Mouse (Mus musculus): ENCODE measurements at regions not wholly inside any gene's neighbourhood (a gene's known extent, or its start where the extent isn't known, plus 50 kb on each side); places are given as distances from the start of the nearest gene placed in this dataset.
"Not testable (repeated sequence)": the region's sequence is repeated elsewhere in the genome, so short reads cannot be mapped to it uniquely, and the experiment has no call there.

- no peak overlapping the region for H3K4me2 ChIP-seq (ENCODE audit: low read depth)
- ATAC-seq (ENCODE audit: insufficient read depth, low FRiP score, low TSS enrichment) (no peak), DNase-seq (ENCODE audit: low spot score) (no peak)
- no peak overlapping the region for H3K27ac ChIP-seq (ENCODE audit: low read depth, low read length)
- H3K4me1 ChIP-seq (ENCODE audit: control insufficient read depth, insufficient read depth, low read length) = no peaks in the 10 kb centered on the region
- no peaks in the 10 kb centered on the region for H3K27me3 ChIP-seq (ENCODE audit: control insufficient read depth, insufficient read depth, low read length)
- 70% methylated on average over 1 of the region's 1 CpGs for WGBS
- H3K36me3 ChIP-seq (ENCODE audit: control insufficient read depth, insufficient read depth, low read length) = no peaks in the 10 kb centered on the region
- no peak overlapping the region for H3K4me3 ChIP-seq (ENCODE audit: low read depth, low read length)
- H3K9me3 ChIP-seq (ENCODE audit: control insufficient read depth, low read length) = no peaks in the 10 kb centered on the region
- H3K9ac ChIP-seq (ENCODE audit: low read length) = no peak overlapping the region
Measured at GRCm38 (mm10) chr7:138714731-138715130, 131.1 kb upstream of the Ppp2r2d start.

- no peak overlapping the region for H3K9ac ChIP-seq (ENCODE audit: low read length)
- H3K27me3 ChIP-seq (ENCODE audit: control insufficient read depth, insufficient read depth, low read length) = no peaks in the 10 kb centered on the region
- no peak overlapping the region for H3K27ac ChIP-seq (ENCODE audit: low read depth, low read length)
- DNase-seq (ENCODE audit: low spot score) (no peak), ATAC-seq (ENCODE audit: insufficient read depth, low FRiP score, low TSS enrichment) (no peak)
- H3K4me2 ChIP-seq (ENCODE audit: low read depth) = no peak overlapping the region
- H3K9me3 ChIP-seq (ENCODE audit: control insufficient read depth, low read length) = no peaks in the 10 kb centered on the region
- WGBS = 83% methylated on average over 6 of the region's 6 CpGs
- H3K4me1 ChIP-seq (ENCODE audit: control insufficient read depth, insufficient read depth, low read length) = no peaks in the 10 kb centered on the region
- H3K36me3 ChIP-seq (ENCODE audit: control insufficient read depth, insufficient read depth, low read length) = no peaks in the 10 kb centered on the region
- H3K4me3 ChIP-seq (ENCODE audit: low read depth, low read length) = no peak overlapping the region
Measured at GRCm38 (mm10) chr7:138708373-138708772, 137.5 kb upstream of the Ppp2r2d start.

- H3K27ac ChIP-seq (ENCODE audit: low read depth, low read length); H3K9ac ChIP-seq (ENCODE audit: low read length); H3K27me3 ChIP-seq (ENCODE audit: control insufficient read depth, insufficient read depth, low read length); DNase-seq (ENCODE audit: low spot score); H3K9me3 ChIP-seq (ENCODE audit: control insufficient read depth, low read length); H3K36me3 ChIP-seq (ENCODE audit: control insufficient read depth, insufficient read depth, low read length); H3K4me3 ChIP-seq (ENCODE audit: low read depth, low read length); H3K4me2 ChIP-seq (ENCODE audit: low read depth); H3K4me1 ChIP-seq (ENCODE audit: control insufficient read depth, insufficient read depth, low read length); ATAC-seq (ENCODE audit: insufficient read depth, low FRiP score, low TSS enrichment): not testable (repeated sequence)
- 85% methylated on average over 1 of the region's 1 CpGs for WGBS
Measured at GRCm38 (mm10) chr7:138699599-138699998, 146.3 kb upstream of the Ppp2r2d start.

- ATAC-seq (ENCODE audit: insufficient read depth, low FRiP score, low TSS enrichment) (no peak), DNase-seq (ENCODE audit: low spot score) (no peak)
- Histone ChIP-seq H3K27ac (ENCODE audit: low read depth, low read length) (no peak overlapping the region), H3K27me3 (ENCODE audit: control insufficient read depth, insufficient read depth, low read length) (no peaks in the 10 kb centered on the region), H3K36me3 (ENCODE audit: control insufficient read depth, insufficient read depth, low read length) (no peaks in the 10 kb centered on the region), H3K4me2 (ENCODE audit: low read depth) (no peak overlapping the region), H3K9me3 (ENCODE audit: control insufficient read depth, low read length) (no peaks in the 10 kb centered on the region), H3K9ac (ENCODE audit: low read length) (no peak overlapping the region), H3K4me3 (ENCODE audit: low read depth, low read length) (no peak overlapping the region), H3K4me1 (ENCODE audit: control insufficient read depth, insufficient read depth, low read length) (no peaks in the 10 kb centered on the region)
- 77% methylated on average over 7 of the region's 7 CpGs for WGBS
Measured at GRCm38 (mm10) chr7:138682161-138682560, 163.7 kb upstream of the Ppp2r2d start.

- H3K9ac ChIP-seq (ENCODE audit: low read length) = no peak overlapping the region
- WGBS = 87% methylated on average over 5 of the region's 5 CpGs
- no peak for ATAC-seq (ENCODE audit: insufficient read depth, low FRiP score, low TSS enrichment)
Measured at GRCm38 (mm10) chr7:138680530-138680929, 165.3 kb upstream of the Ppp2r2d start.

GRCm38 (mm10) chr7:138679575-138679974 lies 166.3 kb upstream of the Ppp2r2d start:
- H3K27me3 ChIP-seq (ENCODE audit: control insufficient read depth, insufficient read depth, low read length) = no peaks in the 10 kb centered on the region
- H3K9ac ChIP-seq (ENCODE audit: low read length) = no peak overlapping the region
- no peaks in the 10 kb centered on the region for H3K4me1 ChIP-seq (ENCODE audit: control insufficient read depth, insufficient read depth, low read length)
- no peaks in the 10 kb centered on the region for H3K36me3 ChIP-seq (ENCODE audit: control insufficient read depth, insufficient read depth, low read length)
- no peak overlapping the region for H3K27ac ChIP-seq (ENCODE audit: low read depth, low read length)
- ATAC-seq (ENCODE audit: insufficient read depth, low FRiP score, low TSS enrichment) = no peak
- 87% methylated on average over 2 of the region's 2 CpGs for WGBS
- DNase-seq (ENCODE audit: low spot score) = no peak
- no peak overlapping the region for H3K4me3 ChIP-seq (ENCODE audit: low read depth, low read length)
- H3K9me3 ChIP-seq (ENCODE audit: control insufficient read depth, low read length) = no peaks in the 10 kb centered on the region
- H3K4me2 ChIP-seq (ENCODE audit: low read depth) = no peak overlapping the region

More at GRCm38 (mm10) chr7:138680530-138680929, 165.3 kb upstream of the Ppp2r2d start:
- no peaks in the 10 kb centered on the region for H3K4me1 ChIP-seq (ENCODE audit: control insufficient read depth, insufficient read depth, low read length)
- no peaks in the 10 kb centered on the region for H3K36me3 ChIP-seq (ENCODE audit: control insufficient read depth, insufficient read depth, low read length)
- no peak for DNase-seq (ENCODE audit: low spot score)
- H3K4me3 ChIP-seq (ENCODE audit: low read depth, low read length) = no peak overlapping the region
- no peak overlapping the region for H3K4me2 ChIP-seq (ENCODE audit: low read depth)
- H3K27ac ChIP-seq (ENCODE audit: low read depth, low read length) = no peak overlapping the region
- H3K27me3 ChIP-seq (ENCODE audit: control insufficient read depth, insufficient read depth, low read length) = no peaks in the 10 kb centered on the region
- H3K9me3 ChIP-seq (ENCODE audit: control insufficient read depth, low read length) = no peaks in the 10 kb centered on the region

GRCm38 (mm10) chr7:138672959-138673358 lies 172.9 kb upstream of the Ppp2r2d start:
- 52% methylated on average over 1 of the region's 1 CpGs for WGBS
- ATAC-seq (ENCODE audit: insufficient read depth, low FRiP score, low TSS enrichment) (no peak), DNase-seq (ENCODE audit: low spot score) (no peak)
- H3K4me3 ChIP-seq (ENCODE audit: low read depth, low read length) = no peak overlapping the region
- no peaks in the 10 kb centered on the region for H3K9me3 ChIP-seq (ENCODE audit: control insufficient read depth, low read length)
- no peaks in the 10 kb centered on the region for H3K27me3 ChIP-seq (ENCODE audit: control insufficient read depth, insufficient read depth, low read length)
- no peaks in the 10 kb centered on the region for H3K36me3 ChIP-seq (ENCODE audit: control insufficient read depth, insufficient read depth, low read length)
- H3K4me2 ChIP-seq (ENCODE audit: low read depth) = no peak overlapping the region
- H3K27ac ChIP-seq (ENCODE audit: low read depth, low read length) = no peak overlapping the region
- H3K9ac ChIP-seq (ENCODE audit: low read length) = no peak overlapping the region
- no peaks in the 10 kb centered on the region for H3K4me1 ChIP-seq (ENCODE audit: control insufficient read depth, insufficient read depth, low read length)

- no peak for ATAC-seq (ENCODE audit: insufficient read depth, low FRiP score, low TSS enrichment)
- 24% methylated on average over 4 of the region's 4 CpGs for WGBS
- H3K9ac ChIP-seq (ENCODE audit: low read length) = no peak overlapping the region
Measured at GRCm38 (mm10) chr7:138668337-138668736, 177.5 kb upstream of the Ppp2r2d start.

GRCm38 (mm10) chr7:138660124-138660523 lies 185.8 kb upstream of the Ppp2r2d start:
- ATAC-seq (ENCODE audit: insufficient read depth, low FRiP score, low TSS enrichment) = no peak
- Histone ChIP-seq H3K9ac (ENCODE audit: low read length) (no peak overlapping the region), H3K4me1 (ENCODE audit: control insufficient read depth, insufficient read depth, low read length) (no peaks in the 10 kb centered on the region), H3K4me3 (ENCODE audit: low read depth, low read length) (no peak overlapping the region), H3K4me2 (ENCODE audit: low read depth) (no peak overlapping the region), H3K9me3 (ENCODE audit: control insufficient read depth, low read length) (no peaks in the 10 kb centered on the region), H3K27ac (ENCODE audit: low read depth, low read length) (no peak overlapping the region), H3K27me3 (ENCODE audit: control insufficient read depth, insufficient read depth, low read length) (no peaks in the 10 kb centered on the region), H3K36me3 (ENCODE audit: control insufficient read depth, insufficient read depth, low read length) (no peaks in the 10 kb centered on the region)
- no peak for DNase-seq (ENCODE audit: low spot score)
- 89% methylated on average over 4 of the region's 4 CpGs for WGBS

More at GRCm38 (mm10) chr7:138668337-138668736, 177.5 kb upstream of the Ppp2r2d start:
- Histone ChIP-seq H3K27me3 (ENCODE audit: control insufficient read depth, insufficient read depth, low read length) (no peaks in the 10 kb centered on the region), H3K4me2 (ENCODE audit: low read depth) (no peak overlapping the region), H3K9me3 (ENCODE audit: control insufficient read depth, low read length) (no peaks in the 10 kb centered on the region), H3K27ac (ENCODE audit: low read depth, low read length) (no peak overlapping the region), H3K36me3 (ENCODE audit: control insufficient read depth, insufficient read depth, low read length) (no peaks in the 10 kb centered on the region), H3K4me1 (ENCODE audit: control insufficient read depth, insufficient read depth, low read length) (no peaks in the 10 kb centered on the region), H3K4me3 (ENCODE audit: low read depth, low read length) (no peak overlapping the region)
- DNase-seq (ENCODE audit: low spot score) = no peak

Data from neural tube, embryonic 11.5 days (tissue).